ENCODE assay signal across 8 mouse cellular contexts in the genomic region with DNA sequence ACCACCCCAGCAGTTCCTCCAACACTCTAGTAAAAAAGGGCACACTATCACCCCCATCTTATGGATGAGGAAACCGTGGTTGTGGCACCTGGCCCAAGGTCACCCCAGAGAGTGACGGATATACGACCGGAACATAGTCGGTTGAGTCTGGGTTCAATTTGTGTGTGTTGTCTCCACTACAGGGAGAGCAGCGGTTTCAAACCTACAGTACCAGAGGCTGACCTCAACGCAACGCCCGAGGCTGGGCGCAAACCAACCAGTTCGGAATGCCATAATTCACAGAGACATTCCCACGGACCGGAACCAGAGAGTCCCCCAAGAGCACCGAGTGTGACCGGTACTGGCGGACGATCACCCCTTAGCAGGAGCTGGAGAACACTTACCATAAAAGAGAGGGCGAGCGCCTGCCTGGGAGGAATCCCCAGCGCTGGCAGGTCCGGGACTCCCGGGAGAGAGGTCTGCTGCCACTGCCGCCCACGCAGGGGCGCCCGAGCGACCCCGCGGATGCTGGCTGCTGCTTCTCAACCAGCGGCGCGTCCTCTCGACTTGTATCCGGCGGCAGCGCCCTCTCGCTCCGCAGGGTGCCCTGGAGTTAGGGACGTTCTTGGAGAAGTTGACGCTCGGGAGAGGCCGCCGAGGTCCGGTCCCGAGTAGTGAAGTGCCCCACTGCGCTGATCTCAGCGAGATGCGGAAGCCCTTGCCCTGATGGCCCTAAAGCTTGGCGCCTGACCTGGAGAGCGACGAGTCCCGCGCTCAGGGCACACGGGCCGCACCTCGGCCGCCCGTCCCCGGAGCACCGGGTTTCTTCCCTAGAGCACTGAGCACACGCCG. TPM values are rescaled to one million over a fixed set of nuclear protein-coding genes. Genes with fewer than 3 reads are reported as not detected.
DNase-seq lines count a peak whose midpoint lies in the region; ATAC-seq and TF ChIP-seq lines count a peak whose summit lies in the region.

No protein-coding gene starts in this region.

- POLR2A ChIA-PET in Patski (lab: Charles Lee) = interaction anchor here (0.6 to 3.0 kb wide), 6 partner anchors 16 to 732 kb away, joined by 3 to 11 read pairs (median 5); no protein-coding TSS in a partner anchor

- H3K27ac ChIP-seq in hindbrain, embryonic 10.5 days = peak overlapping the region; percentile 93

- no peak for DNase-seq in Patski (ENCODE audit: low read depth, low spot score)
- peak; percentile 25 for DNase-seq in cerebellum, adult 9-11 months
- DNase-seq in frontal cortex, postnatal 14 days (ENCODE audit: low spot score in 2 of 2) = peak; percentile 57 to 67
- peak; percentile 86 for DNase-seq in hindbrain, embryonic 10.5 days (ENCODE audit: low spot score)
- peak; percentile 71 to 84 for DNase-seq in layer of hippocampus, postnatal 10 days (ENCODE audit: low spot score in 2 of 2)
- peak; percentile 71 for DNase-seq in lung, postnatal 10 days
- peak; percentile 60 for DNase-seq in retina, postnatal 7 days (ENCODE audit: low read depth, low spot score)
- DNase-seq in c-Kit-positive CD71-positive TER-119-positive erythroid progenitor cells, embryonic 14.5 days (ENCODE audit: low spot score) = no peak

- no peaks in the 10 kb centered on the region for H3K9me3 ChIP-seq in hindbrain, embryonic 10.5 days

- under 1% methylated on average over 62 of the region's 62 CpGs for WGBS in hindbrain, embryonic 10.5 days

- in situ Hi-C loops in Patski (cut with MboI; ENCODE audit: low pct_unique_long_range_greater_than_20kb) = loop anchor here (5.0 kb wide), 1 partner anchor 56 kb away; no protein-coding TSS in a partner anchor

- no peak for TF ChIP-seq CTCF in Patski (IDR thresholded peaks at IDR 0.05)

- peak; percentile 74 for ATAC-seq in Patski

- CTCF ChIA-PET in Patski (lab: Charles Lee) = interaction anchor here (0.8 to 2.6 kb wide), 9 partner anchors 38 to 143 kb away, joined by 3 to 8 read pairs (median 3); no protein-coding TSS in a partner anchor

- H3K4me1 ChIP-seq in hindbrain, embryonic 10.5 days (replicated peaks) = peaks cover 60% of the 10 kb centered on the region

- H3K36me3 ChIP-seq in hindbrain, embryonic 10.5 days = peaks cover 15% of the 10 kb centered on the region; the same call in 1 of the 2 replicates

- no peaks in the 10 kb centered on the region for H3K27me3 ChIP-seq in Patski
- peaks cover 23% of the 10 kb centered on the region for H3K27me3 ChIP-seq in hindbrain, embryonic 10.5 days (ENCODE audit: insufficient read depth, poor library complexity, severe bottlenecking)

- H3K4me3 ChIP-seq in hindbrain, embryonic 10.5 days = peak overlapping the region; percentile 68

RNA-seq across cellular contexts. Expression of a gene that starts 0.6 kb away (rescaled TPM):
- 19.0 TPM for polyA plus RNA-seq in Patski (2021)
- 159 and 169 TPM in 2 replicates for polyA plus RNA-seq in hindbrain, embryonic 10.5 days (2016; fragmentation: Nextera tagmentation; extraction: Ambion mirVana)
- 1 to 10 TPM; 7.9 to 9.9 TPM for total RNA-seq in layer of hippocampus, postnatal 10 days (2021)

Comparison
In these comparisons a context has a peak if more than half of its experiments do, and no peak if none do; other contexts are left out.
1. DNase-seq: peak in cerebellum, adult 9-11 months (single experiment), frontal cortex, postnatal 14 days (2 of 2), hindbrain, embryonic 10.5 days (single experiment), layer of hippocampus, postnatal 10 days (2 of 2), lung, postnatal 10 days (single experiment) and retina, postnatal 7 days (single experiment); none in Patski (single experiment) and c-Kit-positive CD71-positive TER-119-positive erythroid progenitor cells, embryonic 14.5 days (single experiment).